Mouse (Mus musculus) kidney, embryonic 15.5 days (tissue): ENCODE results near the gene Dpp4. TPM values are rescaled to one million over a fixed set of nuclear protein-coding genes. Genes with fewer than 3 reads are reported as not detected.

Experiments used
- ATAC-seq: fragments of 200-750 bp; cut with Nextera tagmentation; replicated peaks from 2 replicates; pipeline ENCODE4 v1.8.0; 2017; ENCODE audit warnings: moderate TSS enrichment; ENCODE audit not compliant: low FRiP score
- H3K27ac ChIP-seq: fragments of 300-500 bp; sonication (generic); 2 replicates; pipeline ENCODE4 v1.5.1; 2015; ENCODE audit warnings: mild to moderate bottlenecking, inconsistent platforms
- H3K27me3 ChIP-seq: fragments of 300-500 bp; sonication (generic); 2 replicates; pipeline ENCODE4 v1.6.1; 2015; ENCODE audit warnings: inconsistent platforms
- H3K36me3 ChIP-seq: fragments of 300-500 bp; sonication (generic); 2 replicates; pipeline ENCODE4 v1.6.1; 2015; ENCODE audit warnings: inconsistent platforms
- H3K4me1 ChIP-seq: fragments of 300-500 bp; sonication (generic); 2 replicates; pipeline ENCODE4 v1.6.1; 2015; ENCODE audit warnings: inconsistent platforms
- H3K4me2 ChIP-seq: fragments of 300-500 bp; sonication (generic); 2 replicates; pipeline ENCODE4 v1.6.1; 2015; ENCODE audit warnings: moderate library complexity, mild to moderate bottlenecking, inconsistent platforms
- H3K4me3 ChIP-seq: fragments of 300-500 bp; sonication (generic); replicated peaks from 2 replicates; pipeline ENCODE4 v1.5.1; 2015; ENCODE audit warnings: mild to moderate bottlenecking, inconsistent platforms
- H3K9ac ChIP-seq: fragments of 300-500 bp; sonication (generic); 2 replicates; pipeline ENCODE4 v1.6.1; 2015; ENCODE audit warnings: mild to moderate bottlenecking, inconsistent platforms
- H3K9me3 ChIP-seq: fragments of 300-500 bp; sonication (generic); replicated peaks from 2 replicates; pipeline ENCODE4 v1.6.1; 2016; ENCODE audit warnings: inconsistent platforms
- WGBS: fragments of 180-500 bp; shearing (Covaris S2); methylation state at CpG from one replicate; pipeline ENCODE4 v1.1.7; 2015; ENCODE audit warnings: mixed read lengths; 5-methylcytosine and 5-hydroxymethylcytosine counted together
- polyA plus RNA-seq: library from polyadenylated mRNA; unstranded; fragments of >200 nt; fragmentation: Nextera tagmentation; extraction: Ambion mirVana; gene quantifications from 2 replicates; pipeline ENCODE4 v1.2.1, GENCODE M21; 2015

Dpp4 gene
- polyA plus RNA-seq, 1 experiment from 2014 or later: 82.9 TPM

DNA sequence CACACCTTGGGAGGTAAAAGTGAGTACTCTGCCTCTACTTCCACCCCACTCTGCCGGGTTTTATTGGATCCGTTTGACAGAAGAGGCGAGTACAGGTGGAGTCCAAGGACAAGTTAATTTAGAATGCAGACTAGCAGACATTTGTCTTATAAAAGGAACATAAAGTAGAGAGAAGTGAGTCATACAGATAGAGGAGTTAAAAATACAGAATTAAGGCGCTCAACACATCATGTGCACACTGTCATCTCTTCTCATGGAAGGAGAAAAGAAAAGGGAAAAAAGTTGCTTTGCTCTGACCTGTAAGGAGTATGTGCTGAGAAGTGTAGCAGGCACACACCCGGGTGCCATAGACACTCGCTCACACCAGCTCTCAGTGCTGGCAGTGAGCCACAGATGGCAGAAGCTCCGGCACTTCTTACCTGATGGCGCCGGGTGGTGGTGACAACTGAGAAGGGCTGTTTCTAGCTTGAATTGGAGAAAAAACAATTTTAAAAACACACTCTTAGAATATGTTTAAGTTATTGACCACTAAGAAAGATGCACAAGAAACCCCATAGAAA lies 88.9 kb downstream of the Dpp4 start:
- no peak overlapping the region for H3K9ac ChIP-seq
- no peaks in the 10 kb centered on the region for H3K27me3 ChIP-seq
- no peaks in the 10 kb centered on the region for H3K36me3 ChIP-seq
- H3K4me3 ChIP-seq: no peak overlapping the region
- no peaks in the 10 kb centered on the region for H3K4me1 ChIP-seq
- H3K27ac ChIP-seq: no peak overlapping the region
- ATAC-seq: no peak
- 84% methylated on average over 9 of the region's 9 CpGs for WGBS
- no peaks in the 10 kb centered on the region for H3K9me3 ChIP-seq
- no peak overlapping the region for H3K4me2 ChIP-seq

DNA sequence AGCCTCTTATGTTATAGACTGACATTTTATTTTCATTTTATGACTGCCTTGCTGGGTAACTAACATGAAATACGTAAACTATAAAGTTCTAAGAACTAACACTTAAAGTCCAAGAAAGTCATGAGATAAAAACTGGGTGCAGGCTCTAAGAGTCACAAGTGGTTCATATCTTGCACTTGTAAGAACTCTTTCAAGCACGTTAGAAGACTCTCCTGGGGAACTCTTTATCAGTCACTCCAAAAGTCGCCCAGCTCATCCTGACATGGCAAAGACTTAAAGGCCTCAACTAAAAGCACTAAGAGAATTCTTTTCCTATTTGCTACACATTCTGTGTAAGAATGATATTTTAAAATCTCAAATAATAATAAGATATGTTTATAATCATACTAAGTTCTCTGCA lies 92.5 kb downstream of the Dpp4 start:
- H3K9ac ChIP-seq: no peak overlapping the region
- no peaks in the 10 kb centered on the region for H3K36me3 ChIP-seq
- no peaks in the 10 kb centered on the region for H3K9me3 ChIP-seq
- H3K27me3 ChIP-seq: no peaks in the 10 kb centered on the region
- 85% methylated on average over 3 of the region's 3 CpGs for WGBS
- ATAC-seq: no peak
- no peak overlapping the region for H3K4me2 ChIP-seq
- H3K27ac ChIP-seq: no peak overlapping the region
- no peak overlapping the region for H3K4me3 ChIP-seq
- no peaks in the 10 kb centered on the region for H3K4me1 ChIP-seq

DNA sequence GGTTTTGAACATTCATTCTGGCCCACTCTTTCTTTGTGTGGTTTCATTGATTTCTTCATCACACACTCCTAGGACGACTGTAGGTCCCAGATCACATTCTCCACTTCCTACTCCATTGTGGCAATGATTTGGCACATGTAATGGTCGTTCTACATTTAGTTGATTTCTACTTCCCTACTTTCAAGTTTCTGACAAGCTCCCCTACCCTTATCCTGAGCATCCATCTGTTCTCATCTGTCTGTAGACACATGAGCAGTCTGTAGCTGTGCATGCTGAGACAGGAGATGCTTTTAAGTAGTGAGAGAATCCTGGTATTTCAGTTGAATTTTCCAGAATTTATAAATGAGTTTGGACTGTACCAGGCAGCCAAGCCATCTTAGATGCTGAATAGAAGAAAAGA lies 95.1 kb downstream of the Dpp4 start:
- H3K4me2 ChIP-seq: no peak overlapping the region
- H3K4me3 ChIP-seq: no peak overlapping the region
- H3K27me3 ChIP-seq: no peaks in the 10 kb centered on the region
- H3K9ac ChIP-seq: no peak overlapping the region
- no peaks in the 10 kb centered on the region for H3K9me3 ChIP-seq
- WGBS: 68% methylated on average over 2 of the region's 2 CpGs
- H3K36me3 ChIP-seq: no peaks in the 10 kb centered on the region
- no peaks in the 10 kb centered on the region for H3K4me1 ChIP-seq
- no peak overlapping the region for H3K27ac ChIP-seq
- no peak for ATAC-seq

DNA sequence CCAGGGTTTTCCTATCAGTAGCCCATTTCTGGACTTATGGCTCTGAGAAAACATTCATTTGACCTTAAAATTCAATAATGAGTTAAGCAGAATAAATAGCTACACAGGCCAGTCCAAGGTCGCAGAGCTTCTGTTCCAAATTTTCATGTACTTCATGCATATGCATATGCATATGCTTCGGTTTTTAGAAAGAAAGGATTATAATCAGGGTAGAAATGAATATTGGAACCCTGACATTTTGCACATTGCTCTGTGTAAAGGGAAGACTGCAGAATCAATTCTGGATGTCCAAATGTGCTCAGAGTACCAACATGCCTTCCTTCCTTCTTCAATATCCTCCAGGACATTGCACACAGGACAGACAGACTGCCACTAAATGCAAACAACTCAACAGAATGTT lies 104.6 kb downstream of the Dpp4 start:
- H3K27ac ChIP-seq: no peak overlapping the region
- no peaks in the 10 kb centered on the region for H3K36me3 ChIP-seq
- no peak overlapping the region for H3K4me2 ChIP-seq
- H3K9ac ChIP-seq: no peak overlapping the region
- 86% methylated on average over 2 of the region's 2 CpGs for WGBS
- H3K9me3 ChIP-seq: no peaks in the 10 kb centered on the region
- no peak for ATAC-seq
- no peak overlapping the region for H3K4me3 ChIP-seq
- H3K4me1 ChIP-seq: no peaks in the 10 kb centered on the region
- no peaks in the 10 kb centered on the region for H3K27me3 ChIP-seq

DNA sequence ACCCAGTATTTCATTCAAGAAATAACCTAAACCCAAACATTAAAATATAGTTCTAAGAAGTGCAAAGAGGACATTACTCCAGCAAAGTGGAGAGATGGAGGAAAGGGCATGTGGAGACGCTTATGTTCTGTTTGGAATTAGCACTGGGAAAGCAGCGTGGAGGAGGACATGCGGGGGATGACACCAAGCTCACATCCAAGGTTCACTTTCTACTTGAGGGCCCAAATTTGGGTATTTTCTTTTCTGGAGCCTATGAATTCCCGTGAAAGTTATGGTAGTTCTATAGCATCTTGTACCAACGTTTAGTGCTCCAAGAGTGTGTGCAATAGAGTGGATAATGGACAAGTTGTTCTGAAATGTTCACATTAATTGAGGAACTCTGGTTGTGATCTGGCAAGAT lies 105.1 kb downstream of the Dpp4 start:
- no peak overlapping the region for H3K9ac ChIP-seq

DNA sequence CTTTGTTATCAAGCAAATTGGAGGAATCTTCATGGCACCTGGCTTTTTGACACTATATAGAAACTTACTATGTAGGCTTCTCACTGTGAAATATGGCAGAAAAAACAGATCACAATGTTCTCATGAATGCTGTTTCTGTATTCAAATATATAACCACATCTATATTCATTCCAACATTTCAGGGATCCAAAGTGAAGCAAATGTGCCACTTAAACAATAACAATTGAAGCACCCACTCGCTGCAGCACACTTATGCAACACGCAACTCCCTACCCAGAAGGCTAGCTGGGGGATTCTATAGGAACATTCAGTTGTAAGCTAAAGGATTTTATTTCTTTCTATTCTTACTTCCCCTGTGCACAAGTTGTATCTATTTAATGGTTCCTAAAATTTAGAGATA lies 110.3 kb downstream of the Dpp4 start:
- WGBS: 97% methylated on average over 2 of the region's 2 CpGs
- no peak for ATAC-seq

More for the DNA sequence above, 105.1 kb downstream of the Dpp4 start:
- 74% methylated on average over 5 of the region's 5 CpGs for WGBS
- Histone ChIP-seq H3K27me3 (no peaks in the 10 kb centered on the region), H3K27ac (no peak overlapping the region), H3K9me3 (no peaks in the 10 kb centered on the region), H3K4me2 (no peak overlapping the region), H3K36me3 (no peaks in the 10 kb centered on the region), H3K4me1 (no peaks in the 10 kb centered on the region), H3K4me3 (no peak overlapping the region)
- ATAC-seq: no peak

DNA sequence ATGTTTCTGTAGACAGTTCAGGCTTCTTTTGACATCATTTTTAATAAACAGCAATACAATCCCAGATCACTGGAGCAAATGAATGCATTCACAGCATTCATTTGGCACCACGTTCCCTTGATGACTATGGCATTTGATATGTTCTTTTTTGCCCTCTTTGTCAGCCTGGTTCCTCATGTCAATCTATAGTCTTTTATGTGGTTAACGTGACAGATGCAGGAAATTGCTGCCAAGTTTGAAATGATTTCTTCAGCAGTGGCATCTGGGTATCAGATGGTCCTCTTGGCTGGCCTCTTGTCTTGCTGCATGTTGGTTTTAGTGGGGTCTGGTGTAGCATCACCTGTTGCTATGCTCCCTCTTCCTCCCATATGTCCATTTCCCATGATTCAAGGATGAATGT lies 118.2 kb downstream of the Dpp4 start:
- H3K27me3 ChIP-seq: no peaks in the 10 kb centered on the region

More for the DNA sequence above, 110.3 kb downstream of the Dpp4 start:
- H3K4me3 ChIP-seq: no peak overlapping the region
- H3K9ac ChIP-seq: no peak overlapping the region
- H3K36me3 ChIP-seq: no peaks in the 10 kb centered on the region
- H3K4me2 ChIP-seq: no peak overlapping the region
- H3K4me1 ChIP-seq: no peaks in the 10 kb centered on the region
- H3K27ac ChIP-seq: no peak overlapping the region
- no peaks in the 10 kb centered on the region for H3K9me3 ChIP-seq
- no peaks in the 10 kb centered on the region for H3K27me3 ChIP-seq

DNA sequence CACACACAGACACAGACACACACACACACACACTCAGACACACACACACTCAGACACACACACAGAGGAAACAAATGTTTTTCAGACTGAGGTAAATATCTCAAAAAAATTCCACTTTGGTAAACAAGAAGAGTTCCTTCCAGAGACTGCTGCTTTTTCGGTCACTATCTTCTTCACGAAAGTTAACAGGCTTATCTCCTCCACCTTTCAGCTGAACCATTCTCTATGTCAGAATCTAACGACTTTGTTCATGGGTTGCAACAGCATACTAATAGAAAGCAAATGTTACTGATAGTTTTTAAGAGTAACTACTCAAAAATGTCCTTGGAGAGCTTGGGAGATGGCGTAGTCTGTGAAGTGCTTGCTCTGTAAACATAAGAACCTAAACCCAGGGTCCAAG lies 124.5 kb downstream of the Dpp4 start:
- no peak for ATAC-seq
- H3K36me3 ChIP-seq: no peaks in the 10 kb centered on the region
- no peak overlapping the region for H3K4me3 ChIP-seq
- no peaks in the 10 kb centered on the region for H3K9me3 ChIP-seq
- H3K9ac ChIP-seq: no peak overlapping the region
- no peaks in the 10 kb centered on the region for H3K4me1 ChIP-seq
- 72% methylated on average over 4 of the region's 4 CpGs for WGBS
- H3K27ac ChIP-seq: no peak overlapping the region
- no peak overlapping the region for H3K4me2 ChIP-seq
- no peaks in the 10 kb centered on the region for H3K27me3 ChIP-seq

More for the DNA sequence above, 118.2 kb downstream of the Dpp4 start:
- H3K36me3 ChIP-seq: no peaks in the 10 kb centered on the region
- no peak overlapping the region for H3K4me2 ChIP-seq
- H3K9ac ChIP-seq: no peak overlapping the region
- H3K9me3 ChIP-seq: no peaks in the 10 kb centered on the region
- no peak overlapping the region for H3K27ac ChIP-seq
- no peaks in the 10 kb centered on the region for H3K4me1 ChIP-seq
- WGBS: 65% methylated on average over 2 of the region's 2 CpGs
- ATAC-seq: no peak
- no peak overlapping the region for H3K4me3 ChIP-seq

DNA sequence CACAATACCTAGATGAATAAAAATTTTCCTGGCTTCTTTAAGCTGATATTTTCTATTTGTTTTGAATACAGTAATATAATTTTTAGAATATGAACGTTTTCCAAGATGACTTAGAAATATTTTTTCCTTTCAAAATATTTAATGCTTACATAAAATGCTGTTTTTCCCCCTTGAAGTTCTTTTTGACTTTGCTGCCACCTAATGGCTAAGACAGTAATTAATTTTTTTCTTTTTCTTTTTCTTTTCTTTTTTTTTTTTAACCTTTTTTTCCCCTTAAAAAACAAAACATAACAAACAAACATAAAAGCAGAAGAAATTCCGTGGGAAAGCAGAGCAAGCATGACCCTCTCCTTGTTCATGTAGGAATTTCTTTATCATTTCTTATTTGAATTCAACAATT lies 126.2 kb downstream of the Dpp4 start:
- Histone ChIP-seq H3K4me1 (no peaks in the 10 kb centered on the region), H3K4me2 (no peak overlapping the region), H3K27ac (no peak overlapping the region), H3K4me3 (no peak overlapping the region), H3K9me3 (no peaks in the 10 kb centered on the region), H3K27me3 (no peaks in the 10 kb centered on the region), H3K36me3 (no peaks in the 10 kb centered on the region), H3K9ac (no peak overlapping the region)
- no peak for ATAC-seq
- WGBS: 5% methylated on average over 2 of the region's 2 CpGs

DNA sequence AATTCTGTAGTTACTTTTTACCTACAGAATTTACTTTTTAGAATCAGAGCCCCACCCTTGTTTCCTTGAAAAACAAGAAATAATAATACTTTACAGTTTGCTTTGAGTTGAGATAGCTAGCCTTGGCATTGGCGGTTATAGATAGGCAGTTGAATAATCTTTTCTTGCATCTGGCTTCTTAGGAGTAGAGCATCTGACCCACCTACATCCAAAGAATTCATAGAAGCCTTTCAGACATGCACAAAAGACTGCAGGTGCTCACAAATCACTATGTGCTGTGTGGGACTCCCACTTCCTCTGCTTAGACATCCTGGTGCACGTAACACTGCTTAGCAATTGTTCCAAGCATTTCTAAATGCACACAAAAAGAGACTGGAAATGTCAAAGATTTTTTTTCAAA lies 127.0 kb downstream of the Dpp4 start:
- Histone ChIP-seq H3K27ac (no peak overlapping the region), H3K36me3 (no peaks in the 10 kb centered on the region), H3K9ac (no peak overlapping the region), H3K9me3 (no peaks in the 10 kb centered on the region), H3K4me1 (no peaks in the 10 kb centered on the region), H3K27me3 (no peaks in the 10 kb centered on the region), H3K4me3 (no peak overlapping the region), H3K4me2 (no peak overlapping the region)
- no peak for ATAC-seq
- 82% methylated on average over 2 of the region's 2 CpGs for WGBS

Other genes starting within 250 kb of the Dpp4 start
- 0.14 and 1.0 TPM in 2 replicates for gene Gcg, start 71.4 kb upstream of the Dpp4 start, polyA plus RNA-seq
- 5.4 and 6.9 TPM in 2 replicates for gene Fap, start 161.8 kb upstream of the Dpp4 start, polyA plus RNA-seq
- 2.7 and 3.1 TPM in 2 replicates for gene Ifih1, start 234.0 kb upstream of the Dpp4 start, polyA plus RNA-seq